Mouse (Mus musculus) embryonic facial prominence, embryonic 12.5 days (tissue): Measurements from ENCODE around the gene Eif3m. TPM values are rescaled to one million over a fixed set of nuclear protein-coding genes. Genes with fewer than 3 reads are reported as not detected.

Experiments used
- ATAC-seq: fragments of 200-750 bp; cut with Nextera tagmentation; 2 replicates; pipeline ENCODE4 v1.8.0; 2017; ENCODE audit not compliant: insufficient number of reproducible peaks, insufficient read depth, low FRiP score, low TSS enrichment
- H3K27ac ChIP-seq: fragments of 300-500 bp; sonication (generic); 2 replicates; pipeline ENCODE4 v1.5.1; 2016; ENCODE audit warnings: mild to moderate bottlenecking
- H3K27me3 ChIP-seq: fragments of 300-500 bp; sonication (generic); 2 replicates; pipeline ENCODE4 v1.6.1; 2016; ENCODE audit warnings: mild to moderate bottlenecking, moderate library complexity
- H3K36me3 ChIP-seq: fragments of 300-500 bp; sonication (generic); 2 replicates; pipeline ENCODE4 v1.6.1; 2016; ENCODE audit warnings: mild to moderate bottlenecking
- H3K4me1 ChIP-seq: fragments of 300-500 bp; sonication (generic); 2 replicates; pipeline ENCODE4 v1.6.1; 2016
- H3K4me2 ChIP-seq: fragments of 300-500 bp; sonication (generic); replicated peaks from 2 replicates; pipeline ENCODE4 v1.6.1; 2016; ENCODE audit warnings: mild to moderate bottlenecking, moderate library complexity
- H3K4me3 ChIP-seq: fragments of 300-500 bp; sonication (generic); 2 replicates; pipeline ENCODE4 v1.5.1; 2016; ENCODE audit warnings: mild to moderate bottlenecking
- H3K9ac ChIP-seq: fragments of 300-500 bp; sonication (generic); 2 replicates; pipeline ENCODE4 v1.6.1; 2016; ENCODE audit warnings: mild to moderate bottlenecking, moderate library complexity
- H3K9me3 ChIP-seq: fragments of 300-500 bp; sonication (generic); 2 replicates; pipeline ENCODE4 v1.6.1; 2016; ENCODE audit warnings: mild to moderate bottlenecking, moderate library complexity
- WGBS: fragments of 180-500 bp; shearing (Covaris S2); methylation state at CpG from one replicate; pipeline ENCODE4 v1.1.7; 2016; 5-methylcytosine and 5-hydroxymethylcytosine counted together
- polyA plus RNA-seq: library from polyadenylated mRNA; unstranded; fragments of >200 nt; fragmentation: Nextera tagmentation; extraction: Ambion mirVana; gene quantifications from 2 replicates; pipeline ENCODE4 v1.2.1, GENCODE M21; 2016

The Eif3m gene
- polyA plus RNA-seq: 276 and 283 TPM in 2 replicates

- peak within 1 kb of the TSS; percentile 88 for H3K4me2 ChIP-seq
- WGBS: 0% methylated on average over 25 of the region's 25 CpGs
- peaks cover 17% of the 10 kb centered on the region for H3K36me3 ChIP-seq
- H3K27me3 ChIP-seq: no peaks in the 10 kb centered on the region
- peaks cover 8% of the 10 kb centered on the region; the same call in 1 of the 2 replicates for H3K4me1 ChIP-seq
- peak; percentile 99 for ATAC-seq
- H3K9me3 ChIP-seq: no peaks in the 10 kb centered on the region
- peak within 1 kb of the TSS; percentile 80; the same call in 1 of the 2 replicates for H3K27ac ChIP-seq
- H3K9ac ChIP-seq: peak within 1 kb of the TSS; percentile 81
- peak within 1 kb of the TSS; percentile 80 for H3K4me3 ChIP-seq
Measured at GRCm38 (mm10) chr2:105016967-105017287, at the start of gene Eif3m. Eif3m (minus strand) TSS chr2:105017080.

GRCm38 (mm10) chr2:105062741-105063372 lies 46.0 kb upstream of the Eif3m start:
- Histone ChIP-seq H3K9me3 (no peaks in the 10 kb centered on the region), H3K4me1 (no peaks in the 10 kb centered on the region), H3K9ac (no peak overlapping the region), H3K4me2 (no peak overlapping the region), H3K27me3 (no peaks in the 10 kb centered on the region), H3K27ac (no peak overlapping the region), H3K36me3 (no peaks in the 10 kb centered on the region), H3K4me3 (no peak overlapping the region)
- 54% methylated on average over 7 of the region's 7 CpGs for WGBS
- ATAC-seq: no peak

- Histone ChIP-seq H3K4me1 (no peaks in the 10 kb centered on the region), H3K4me2 (no peak overlapping the region), H3K36me3 (no peaks in the 10 kb centered on the region), H3K27ac (no peak overlapping the region), H3K9ac (no peak overlapping the region), H3K9me3 (no peaks in the 10 kb centered on the region), H3K27me3 (no peaks in the 10 kb centered on the region), H3K4me3 (no peak overlapping the region)
- no peak for ATAC-seq
- WGBS: 79% methylated on average over 7 of the region's 7 CpGs
Measured at GRCm38 (mm10) chr2:105058577-105059116, 41.8 kb upstream of the Eif3m start.

- Histone ChIP-seq H3K9me3 (no peaks in the 10 kb centered on the region), H3K36me3 (no peaks in the 10 kb centered on the region), H3K9ac (no peak overlapping the region), H3K4me1 (no peaks in the 10 kb centered on the region), H3K4me2 (no peak overlapping the region), H3K27me3 (no peaks in the 10 kb centered on the region), H3K4me3 (no peak overlapping the region), H3K27ac (no peak overlapping the region)
- no peak for ATAC-seq
- WGBS: 72% methylated on average over 1 of the region's 1 CpGs
Measured at GRCm38 (mm10) chr2:105055529-105055928, 38.6 kb upstream of the Eif3m start.

- WGBS: 45% methylated on average over 1 of the region's 1 CpGs
- H3K27ac ChIP-seq: no peak overlapping the region
- no peaks in the 10 kb centered on the region for H3K36me3 ChIP-seq
- no peak overlapping the region for H3K9ac ChIP-seq
- H3K4me3 ChIP-seq: no peak overlapping the region
- no peaks in the 10 kb centered on the region for H3K4me1 ChIP-seq
- ATAC-seq: no peak
- no peak overlapping the region for H3K4me2 ChIP-seq
- H3K9me3 ChIP-seq: no peaks in the 10 kb centered on the region
- no peaks in the 10 kb centered on the region for H3K27me3 ChIP-seq
Measured at GRCm38 (mm10) chr2:105048301-105048700, 31.4 kb upstream of the Eif3m start.

GRCm38 (mm10) chr2:105043152-105043551 lies 26.3 kb upstream of the Eif3m start:
- WGBS: 84% methylated on average over 4 of the region's 4 CpGs
- no peaks in the 10 kb centered on the region for H3K4me1 ChIP-seq
- no peaks in the 10 kb centered on the region for H3K27me3 ChIP-seq
- no peaks in the 10 kb centered on the region for H3K36me3 ChIP-seq
- H3K9ac ChIP-seq: no peak overlapping the region
- ATAC-seq: no peak
- no peak overlapping the region for H3K4me2 ChIP-seq
- no peak overlapping the region for H3K27ac ChIP-seq
- no peaks in the 10 kb centered on the region for H3K9me3 ChIP-seq
- no peak overlapping the region for H3K4me3 ChIP-seq

GRCm38 (mm10) chr2:105040859-105041258 lies 24.0 kb upstream of the Eif3m start:
- no peaks in the 10 kb centered on the region for H3K27me3 ChIP-seq
- H3K9me3 ChIP-seq: no peaks in the 10 kb centered on the region
- no peak overlapping the region for H3K27ac ChIP-seq
- no peaks in the 10 kb centered on the region for H3K4me1 ChIP-seq
- no peak overlapping the region for H3K9ac ChIP-seq
- H3K4me3 ChIP-seq: no peak overlapping the region
- no peaks in the 10 kb centered on the region for H3K36me3 ChIP-seq
- WGBS: 78% methylated on average over 4 of the region's 4 CpGs
- ATAC-seq: no peak
- no peak overlapping the region for H3K4me2 ChIP-seq

- no peak for ATAC-seq
- no peaks in the 10 kb centered on the region for H3K9me3 ChIP-seq
- H3K36me3 ChIP-seq: no peaks in the 10 kb centered on the region
- H3K4me2 ChIP-seq: no peak overlapping the region
- H3K4me3 ChIP-seq: no peak overlapping the region
- 91% methylated on average over 5 of the region's 5 CpGs for WGBS
- H3K27me3 ChIP-seq: no peaks in the 10 kb centered on the region
- H3K9ac ChIP-seq: no peak overlapping the region
- no peak overlapping the region for H3K27ac ChIP-seq
- H3K4me1 ChIP-seq: no peaks in the 10 kb centered on the region
Measured at GRCm38 (mm10) chr2:105038879-105039278, 22.0 kb upstream of the Eif3m start.

- ATAC-seq: no peak
- 81% methylated on average over 7 of the region's 7 CpGs for WGBS
- no peak overlapping the region for H3K4me3 ChIP-seq
- no peak overlapping the region for H3K4me2 ChIP-seq
- H3K27me3 ChIP-seq: no peaks in the 10 kb centered on the region
- H3K27ac ChIP-seq: no peak overlapping the region
- H3K9ac ChIP-seq: no peak overlapping the region
- H3K36me3 ChIP-seq: no peaks in the 10 kb centered on the region
- no peaks in the 10 kb centered on the region for H3K9me3 ChIP-seq
- H3K4me1 ChIP-seq: no peaks in the 10 kb centered on the region
Measured at GRCm38 (mm10) chr2:105037956-105038569, 21.2 kb upstream of the Eif3m start.

GRCm38 (mm10) chr2:105036401-105037070 lies 19.7 kb upstream of the Eif3m start:
- Histone ChIP-seq H3K4me2 (no peak overlapping the region), H3K9me3 (no peaks in the 10 kb centered on the region), H3K27ac (no peak overlapping the region), H3K27me3 (no peaks in the 10 kb centered on the region), H3K9ac (no peak overlapping the region), H3K36me3 (no peaks in the 10 kb centered on the region), H3K4me3 (no peak overlapping the region), H3K4me1 (no peaks in the 10 kb centered on the region)
- WGBS: 85% methylated on average over 11 of the region's 11 CpGs
- ATAC-seq: no peak

GRCm38 (mm10) chr2:105035985-105036384 lies 19.1 kb upstream of the Eif3m start:
- Histone ChIP-seq H3K4me1 (no peaks in the 10 kb centered on the region), H3K9ac (no peak overlapping the region), H3K4me3 (no peak overlapping the region), H3K4me2 (no peak overlapping the region), H3K36me3 (no peaks in the 10 kb centered on the region), H3K9me3 (no peaks in the 10 kb centered on the region), H3K27ac (no peak overlapping the region), H3K27me3 (no peaks in the 10 kb centered on the region)
- ATAC-seq: no peak
- WGBS: 86% methylated on average over 11 of the region's 11 CpGs

GRCm38 (mm10) chr2:105034084-105034483 lies 17.2 kb upstream of the Eif3m start:
- no peak overlapping the region for H3K4me3 ChIP-seq
- no peak overlapping the region for H3K27ac ChIP-seq
- no peaks in the 10 kb centered on the region for H3K4me1 ChIP-seq
- H3K9ac ChIP-seq: no peak overlapping the region
- H3K9me3 ChIP-seq: no peaks in the 10 kb centered on the region
- no peak overlapping the region for H3K4me2 ChIP-seq
- no peaks in the 10 kb centered on the region for H3K36me3 ChIP-seq
- no peaks in the 10 kb centered on the region for H3K27me3 ChIP-seq
- WGBS: 70% methylated on average over 3 of the region's 3 CpGs
- no peak for ATAC-seq
